Comparison of ENCODE assay signal across 28 mouse cellular contexts in the genomic region with DNA sequence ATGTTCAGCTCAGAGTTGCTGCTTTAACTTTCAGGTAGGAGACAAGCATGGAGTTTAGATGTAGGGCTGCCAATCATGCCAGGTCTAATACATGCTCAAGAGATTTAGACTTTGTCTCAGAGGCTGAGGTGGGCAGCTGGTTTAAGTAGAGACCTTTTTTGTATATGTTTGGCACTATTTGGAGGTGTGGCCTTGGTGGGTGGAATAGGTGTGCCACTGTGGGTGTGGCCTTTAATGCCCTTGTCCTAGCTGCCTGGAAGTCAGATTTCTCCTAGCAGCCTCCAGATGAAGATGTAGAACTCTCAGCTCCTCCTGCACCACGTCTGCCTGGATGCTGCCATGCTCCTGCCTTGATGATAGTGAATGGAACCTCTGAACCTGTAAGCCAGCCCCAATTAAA. TPM values are rescaled to one million over a fixed set of nuclear protein-coding genes. Genes with fewer than 3 reads are reported as not detected.
A peak's percentile ranks its signal among the peaks of the same experiment; 100 is the strongest.
DNase-seq lines count a peak whose midpoint lies in the region; ATAC-seq lines count a peak whose summit lies in the region.
"Had no signal": no experiment of that assay in that cellular context is flagged by ENCODE, and none has a peak within 500 bp of the region (broad histone marks: within the 10 kb centered on the region; RNA-seq: fewer than 3 reads in every experiment).

No protein-coding gene starts in this region.

- H3K27ac ChIP-seq in heart, embryonic 11.5 days (ENCODE audit: low read depth, low read length): no peak overlapping the region
- H3K27ac ChIP-seq: embryonic facial prominence, embryonic 12.5 days; forebrain, embryonic 13.5 days; forebrain, embryonic 15.5 days had no signal

- WGBS in heart, embryonic 11.5 days (ENCODE audit: insufficient replicate concordance): 64% methylated on average over 1 of the region's 1 CpGs

- DNase-seq in heart, adult 11 months: peak; percentile 61
- DNase-seq in left cerebral cortex, adult 9 months (ENCODE audit: low spot score in 2 of 2): no peak
- DNase-seq: adrenal gland, adult 2 months; adrenal gland, postnatal 10 days; adrenal gland, postnatal 25 days; B cell, adult 2 months; cerebellum, adult 11 months; cerebellum, adult 18-20 months; cerebellum, adult 8-10 months; cerebellum, adult 9-11 months; cerebellum, postnatal 14 days; cerebellum, postnatal 36 days; embryo, embryonic 11 days; forebrain, postnatal 0 days had no signal

- H3K4me1 ChIP-seq in heart, embryonic 11.5 days (ENCODE audit: control insufficient read depth, insufficient read depth, low read length): no peaks in the 10 kb centered on the region
- H3K4me1 ChIP-seq: forebrain, embryonic 13.5 days; forebrain, embryonic 15.5 days had no signal

- no peak for ATAC-seq in heart, embryonic 11.5 days (replicated peaks; ENCODE audit: insufficient number of reproducible peaks, low FRiP score, low TSS enrichment)
- ATAC-seq in activated CD4-positive, CD25-positive, alpha-beta regulatory T cell, adult 4 months: peak; percentile 25
- ATAC-seq in granulocyte monocyte progenitor cell, adult 5-6 weeks (replicated peaks; ENCODE audit: poor library complexity, severe bottlenecking): no peak
- ATAC-seq: forebrain, embryonic 13.5 days; forebrain, embryonic 15.5 days; forebrain, postnatal 0 days; Patski had no signal

- H3K9ac ChIP-seq in heart, embryonic 11.5 days (ENCODE audit: low read depth, low read length): no peak overlapping the region
- H3K9ac ChIP-seq: embryonic facial prominence, embryonic 12.5 days; forebrain, embryonic 13.5 days; forebrain, embryonic 15.5 days; forebrain, postnatal 0 days had no signal

- H3K36me3 ChIP-seq in heart, embryonic 11.5 days (ENCODE audit: control insufficient read depth, insufficient read depth, low read length): no peaks in the 10 kb centered on the region
- H3K36me3 ChIP-seq: embryonic facial prominence, embryonic 12.5 days; forebrain, embryonic 15.5 days; G1E had no signal

- no peak overlapping the region for H3K4me2 ChIP-seq in heart, embryonic 11.5 days
- H3K4me2 ChIP-seq: embryonic facial prominence, embryonic 12.5 days; forebrain, embryonic 13.5 days; forebrain, embryonic 15.5 days had no signal

- no peaks in the 10 kb centered on the region for H3K27me3 ChIP-seq in heart, embryonic 11.5 days (ENCODE audit: control insufficient read depth, insufficient read depth, low read length)
- H3K27me3 ChIP-seq: CH12.LX; embryonic facial prominence, embryonic 12.5 days; forebrain, embryonic 13.5 days; forebrain, embryonic 15.5 days had no signal

- H3K9me3 ChIP-seq in heart, embryonic 11.5 days (replicated peaks; ENCODE audit: control insufficient read depth, low read length): no peaks in the 10 kb centered on the region
- H3K9me3 ChIP-seq: embryonic facial prominence, embryonic 12.5 days; forebrain, embryonic 13.5 days; forebrain, embryonic 15.5 days; G1E had no signal

- H3K4me3 ChIP-seq in heart, embryonic 11.5 days (ENCODE audit: low read depth, low read length): no peak overlapping the region
- H3K4me3 ChIP-seq: embryonic facial prominence, embryonic 12.5 days; forebrain, embryonic 13.5 days; forebrain, embryonic 15.5 days had no signal

RNA-seq across cellular contexts. Expression of gene Gsta3, which starts 52.2 kb away (rescaled TPM):
- polyA plus RNA-seq in heart, embryonic 11.5 days (2014; fragmentation: Nextera tagmentation; extraction: Ambion mirVana): 0.47 and 0.58 TPM in 2 replicates
- polyA plus RNA-seq in activated CD4-positive, CD25-positive, alpha-beta regulatory T cell, adult 4 months (2017; shearing (Covaris generic)): 1 to 10 TPM; 2.1 to 2.6 TPM
- 0.90 TPM in 1 of 2 replicates, not detected in the other for total RNA-seq in granulocyte monocyte progenitor cell, adult 5-6 weeks (2014; fragmentation: Nextera tagmentation)
- 0.52 TPM in 1 of 2 replicates, not detected in the other for total RNA-seq in granulocyte monocyte progenitor cell, adult 5-6 weeks (2017)
- total RNA-seq: CH12.LX; common myeloid progenitor, adult 5-6 weeks; forebrain, postnatal 0 days had no signal
- polyA plus RNA-seq: G1E had no signal

RNA-seq across cellular contexts. Expression of gene Khdc1a, which starts 56.9 kb away (rescaled TPM):
- not detected in 2 replicates for polyA plus RNA-seq in heart, embryonic 11.5 days (2014; fragmentation: Nextera tagmentation; extraction: Ambion mirVana)
- polyA plus RNA-seq in activated CD4-positive, CD25-positive, alpha-beta regulatory T cell, adult 4 months (2017; shearing (Covaris generic)): 1 to 10 TPM in 1 of 2 experiments, under 1 TPM in 1; 0.71 to 2.1 TPM
- not detected in 2 replicates for total RNA-seq in granulocyte monocyte progenitor cell, adult 5-6 weeks (2014; fragmentation: Nextera tagmentation)
- not detected in 2 replicates for total RNA-seq in granulocyte monocyte progenitor cell, adult 5-6 weeks (2017)
- total RNA-seq: adrenal gland, adult 2 months; adrenal gland, postnatal 10 days; adrenal gland, postnatal 25 days; adrenal gland, postnatal 4 days; CH12.LX; common myeloid progenitor, adult 5-6 weeks; forebrain, postnatal 0 days had no signal
- polyA plus RNA-seq: adrenal gland, adult 2 months; brain, embryonic 14.5 days; embryonic facial prominence, embryonic 12.5 days; embryonic facial prominence, embryonic 14.5 days; forebrain, embryonic 11.5 days; forebrain, embryonic 13.5 days; forebrain, embryonic 15.5 days; forebrain, postnatal 0 days; G1E; Patski had no signal
